Mouse (Mus musculus): Measurements from ENCODE around the gene Btbd9.

GRCm38 (mm10) chr17:30495154-30495553, 81.1 kb downstream of the Btbd9 start:
- TF ChIP-seq ZC3H11A (IDR thresholded peaks at IDR 0.05; ENCODE audit: borderline replicate concordance, low read depth, low read length) = no peak
- TF ChIP-seq ZNF384 (IDR thresholded peaks at IDR 0.05; ENCODE audit: low read depth, low read length) = no peak
- TF ChIP-seq MAFK (IDR thresholded peaks at IDR 0.05; ENCODE audit: insufficient read depth, low read depth, low read length) = peak; percentile 90
- TF ChIP-seq HCFC1 (IDR thresholded peaks at IDR 0.05; ENCODE audit: borderline replicate concordance, insufficient read depth, low read length) = no peak
